Mouse (Mus musculus): Measurements from ENCODE around the gene Prr30. TPM values are rescaled to one million over a fixed set of nuclear protein-coding genes. Genes with fewer than 3 reads are reported as not detected.
"Not testable (repeated sequence)": the region's sequence is repeated elsewhere in the genome, so short reads cannot be mapped to it uniquely, and the experiment has no call there.

Gene Prr30
- not detected in 2 replicates for polyA plus RNA-seq (2012; ENCODE audit: insufficient read depth, insufficient read length, missing spikeins)

- Histone ChIP-seq H3K4me1 (ENCODE audit: control insufficient read depth, insufficient read depth, low read length) (no peaks in the 10 kb centered on the region), H3K27ac (ENCODE audit: insufficient read depth, low read depth, low read length) (no peak within 1 kb of the TSS), H3K4me3 (ENCODE audit: insufficient read depth, low read length) (no peak within 1 kb of the TSS)
- no peak for TF ChIP-seq POLR2A (IDR thresholded peaks at IDR 0.05; ENCODE audit: borderline replicate concordance, low read depth, low read length)
- TF ChIP-seq CTCF (IDR thresholded peaks at IDR 0.05; ENCODE audit: low read depth, low read length) = no peak
Observed at GRCm38 (mm10) chr14:101200230-101200629, at the start of gene Prr30. Gene Prr30 (minus strand): TSS chr14:101200330.

GRCm38 (mm10) chr14:101246793-101247192 is 46.7 kb upstream of the Prr30 start:
- Histone ChIP-seq H3K4me3 (ENCODE audit: insufficient read depth, low read length) (no peak overlapping the region), H3K4me1 (ENCODE audit: control insufficient read depth, insufficient read depth, low read length) (no peaks in the 10 kb centered on the region), H3K27ac (ENCODE audit: insufficient read depth, low read depth, low read length) (no peak overlapping the region)
- no peak for TF ChIP-seq POLR2A (IDR thresholded peaks at IDR 0.05; ENCODE audit: borderline replicate concordance, low read depth, low read length)

- no peak overlapping the region for H3K27ac ChIP-seq (ENCODE audit: insufficient read depth, low read depth, low read length)
- TF ChIP-seq POLR2A (IDR thresholded peaks at IDR 0.05; ENCODE audit: borderline replicate concordance, low read depth, low read length) (no peak), CTCF (IDR thresholded peaks at IDR 0.05; ENCODE audit: low read depth, low read length) (no peak)
Observed at GRCm38 (mm10) chr14:101245706-101246105, 45.6 kb upstream of the Prr30 start.

GRCm38 (mm10) chr14:101244441-101244840 is 44.3 kb upstream of the Prr30 start:
- not testable (repeated sequence) for H3K4me3 ChIP-seq (ENCODE audit: insufficient read depth, low read length); H3K4me1 ChIP-seq (ENCODE audit: control insufficient read depth, insufficient read depth, low read length); H3K27ac ChIP-seq (ENCODE audit: insufficient read depth, low read depth, low read length)

More at GRCm38 (mm10) chr14:101245706-101246105, 45.6 kb upstream of the Prr30 start:
- Histone ChIP-seq H3K4me1 (ENCODE audit: control insufficient read depth, insufficient read depth, low read length) (no peaks in the 10 kb centered on the region), H3K4me3 (ENCODE audit: insufficient read depth, low read length) (no peak overlapping the region)

GRCm38 (mm10) chr14:101237965-101238364 is 37.8 kb upstream of the Prr30 start:
- TF ChIP-seq CTCF (IDR thresholded peaks at IDR 0.05; ENCODE audit: low read depth, low read length) = no peak
- no peak for TF ChIP-seq POLR2A (IDR thresholded peaks at IDR 0.05; ENCODE audit: borderline replicate concordance, low read depth, low read length)
- Histone ChIP-seq H3K27ac (ENCODE audit: insufficient read depth, low read depth, low read length) (no peak overlapping the region), H3K4me3 (ENCODE audit: insufficient read depth, low read length) (no peak overlapping the region), H3K4me1 (ENCODE audit: control insufficient read depth, insufficient read depth, low read length) (no peaks in the 10 kb centered on the region)

GRCm38 (mm10) chr14:101229068-101229467 is 28.9 kb upstream of the Prr30 start:
- Histone ChIP-seq H3K27ac (ENCODE audit: insufficient read depth, low read depth, low read length) (no peak overlapping the region), H3K4me1 (ENCODE audit: control insufficient read depth, insufficient read depth, low read length) (no peaks in the 10 kb centered on the region), H3K4me3 (ENCODE audit: insufficient read depth, low read length) (no peak overlapping the region)
- no peak for TF ChIP-seq POLR2A (IDR thresholded peaks at IDR 0.05; ENCODE audit: borderline replicate concordance, low read depth, low read length)
- no peak for TF ChIP-seq CTCF (IDR thresholded peaks at IDR 0.05; ENCODE audit: low read depth, low read length)

GRCm38 (mm10) chr14:101222319-101222718 is 22.2 kb upstream of the Prr30 start:
- TF ChIP-seq CTCF (IDR thresholded peaks at IDR 0.05; ENCODE audit: low read depth, low read length) (no peak), POLR2A (IDR thresholded peaks at IDR 0.05; ENCODE audit: borderline replicate concordance, low read depth, low read length) (no peak)
- H3K4me3 ChIP-seq (ENCODE audit: insufficient read depth, low read length) = no peak overlapping the region
- H3K4me1 ChIP-seq (ENCODE audit: control insufficient read depth, insufficient read depth, low read length) = no peaks in the 10 kb centered on the region
- no peak overlapping the region for H3K27ac ChIP-seq (ENCODE audit: insufficient read depth, low read depth, low read length)

- no peak overlapping the region for H3K27ac ChIP-seq (ENCODE audit: insufficient read depth, low read depth, low read length)
- no peaks in the 10 kb centered on the region for H3K4me1 ChIP-seq (ENCODE audit: control insufficient read depth, insufficient read depth, low read length)
- no peak overlapping the region for H3K4me3 ChIP-seq (ENCODE audit: insufficient read depth, low read length)
- no peak for TF ChIP-seq CTCF (IDR thresholded peaks at IDR 0.05; ENCODE audit: low read depth, low read length)
Observed at GRCm38 (mm10) chr14:101172258-101172657, 27.9 kb downstream of the Prr30 start.

Measured in bone marrow macrophage, adult 2 months (primary cell).